Mouse (Mus musculus): ENCODE results near the gene St3gal3.

DNA sequence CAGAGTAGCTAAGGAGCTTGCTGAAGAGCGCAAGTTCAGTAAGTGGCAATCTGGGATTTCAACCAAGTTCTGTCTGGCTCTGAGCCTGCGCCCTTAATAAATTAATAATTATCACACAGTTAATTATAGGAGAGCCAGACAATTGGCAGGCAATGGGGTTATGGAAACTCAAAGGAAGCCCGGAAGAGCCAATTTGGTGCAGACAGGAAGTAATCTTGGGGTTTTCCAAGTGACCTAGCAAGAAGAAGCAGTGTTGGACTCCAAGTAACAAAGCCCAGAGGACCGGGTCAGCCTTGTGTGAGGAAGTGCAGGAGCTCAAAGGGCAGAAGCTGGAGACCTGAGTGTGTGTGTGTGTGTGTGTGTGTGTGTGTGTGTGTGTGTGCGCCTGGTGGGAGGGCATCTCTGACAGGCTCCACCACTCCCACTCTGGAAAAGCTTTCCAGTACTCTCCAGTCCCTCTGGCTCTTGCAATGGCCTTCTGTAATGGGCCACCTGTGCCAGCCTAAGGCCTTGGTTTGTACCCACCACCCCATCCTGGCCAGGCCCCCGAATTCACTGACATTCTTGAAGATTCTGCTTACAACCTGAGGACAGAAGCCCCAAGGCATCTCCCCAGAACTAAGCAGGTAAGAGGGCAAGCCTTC, 103.5 kb downstream of the St3gal3 start:
- TF ChIP-seq CTCF (IDR thresholded peaks at IDR 0.05; ENCODE audit: extremely low read depth, insufficient read depth, insufficient read length, insufficient replicate concordance) (no peak), POLR2A (IDR thresholded peaks at IDR 0.05; ENCODE audit: low read depth, low read length) (no peak)
